Mouse (Mus musculus): ENCODE data around the gene Mgat4a.

Mgat4a gene

GRCm38 (mm10) chr1:37398961-37399360 lies 141.9 kb downstream of the Mgat4a start:
- no peak for DNase-seq (ENCODE audit: low read depth)

GRCm38 (mm10) chr1:37396481-37396880 lies 144.3 kb downstream of the Mgat4a start:
- DNase-seq (ENCODE audit: low read depth) = no peak

GRCm38 (mm10) chr1:37393174-37393573 lies 147.6 kb downstream of the Mgat4a start:
- no peak for DNase-seq (ENCODE audit: low read depth)

Data from naive thymus-derived CD4-positive, alpha-beta T cell, adult 2 months (primary cell).